Comparison of ENCODE assay signal across 8 mouse cellular contexts in the genomic region with DNA sequence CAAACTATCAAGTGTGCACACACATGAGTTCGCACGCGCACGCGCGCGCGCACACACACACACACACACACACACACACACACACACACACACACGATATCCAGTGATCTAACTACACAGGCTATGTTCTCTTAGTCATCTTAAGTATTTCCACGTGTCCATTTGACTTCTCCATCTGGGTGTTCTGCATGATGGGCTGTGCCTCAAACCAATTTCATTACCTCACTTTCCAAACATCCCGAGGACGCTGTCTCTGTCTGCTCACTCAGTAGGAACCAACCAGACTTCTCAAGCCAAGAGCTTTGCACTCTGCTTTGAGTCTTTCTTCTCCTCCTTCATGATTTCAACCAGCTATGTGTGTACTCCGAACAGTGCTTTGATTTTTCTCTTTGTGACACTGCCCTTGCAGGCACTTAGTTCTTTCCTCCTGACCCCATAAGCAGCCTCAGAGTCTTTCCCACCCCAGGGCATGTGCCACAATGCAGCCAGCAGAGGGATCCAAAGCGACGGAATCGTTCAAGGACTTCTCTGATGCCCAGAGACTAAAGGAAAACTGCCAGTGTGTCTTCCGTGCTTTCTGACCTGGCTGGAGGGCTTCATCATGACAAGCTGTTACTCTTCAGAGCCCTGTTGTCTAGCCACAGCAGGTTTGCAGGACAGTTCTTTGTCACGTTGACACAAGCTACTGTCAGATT.
A peak's percentile ranks its signal among the peaks of the same experiment; 100 is the strongest.
DNase-seq lines count a peak whose midpoint lies in the region; ATAC-seq and TF ChIP-seq lines count a peak whose summit lies in the region.

No protein-coding gene starts in this region.

- 55% methylated on average over 18 of the region's 18 CpGs for WGBS in heart, embryonic 16.5 days
- WGBS in olfactory bulb, adult 2 months: 70% methylated on average over 18 of the region's 18 CpGs

- peaks cover 26% of the 10 kb centered on the region for H3K4me1 ChIP-seq in heart, embryonic 16.5 days (ENCODE audit: control insufficient read depth, insufficient read depth, low read length)
- H3K4me1 ChIP-seq in olfactory bulb, adult 2 months (ENCODE audit: control insufficient read depth, insufficient read depth, low read length): peaks cover 3% of the 10 kb centered on the region; the same call in 1 of the 2 replicates

- H3K27ac ChIP-seq in heart, embryonic 16.5 days (ENCODE audit: low read length): peak overlapping the region; percentile 67
- no peak overlapping the region for H3K27ac ChIP-seq in olfactory bulb, adult 2 months (ENCODE audit: insufficient read depth, low read depth, low read length)

- ATAC-seq in heart, embryonic 16.5 days (replicated peaks; ENCODE audit: extremely low read depth, insufficient read depth, low FRiP score): peak; percentile 50; the same call in 1 of the 2 replicates

- H3K36me3 ChIP-seq in heart, embryonic 16.5 days (ENCODE audit: control insufficient read depth, insufficient read depth): no peaks in the 10 kb centered on the region

- H3K9me3 ChIP-seq in heart, embryonic 16.5 days (replicated peaks; ENCODE audit: control insufficient read depth, low read length): no peaks in the 10 kb centered on the region

- H3K4me2 ChIP-seq in heart, embryonic 16.5 days (ENCODE audit: low read depth, low read length): no peak overlapping the region

- TF ChIP-seq CTCF in olfactory bulb, adult 2 months (IDR thresholded peaks at IDR 0.05; ENCODE audit: insufficient read depth, low read depth, low read length): peak; percentile 75

- TF ChIP-seq POLR2A in olfactory bulb, adult 2 months (IDR thresholded peaks at IDR 0.05; ENCODE audit: insufficient read depth, low read depth, low read length): no peak

- no peaks in the 10 kb centered on the region for H3K27me3 ChIP-seq in heart, embryonic 16.5 days (ENCODE audit: control insufficient read depth, insufficient read depth, low read length)

- 0 out of 2 replicates have a peak overlapping the region, but pooled peaks have one; percentile 51 for H3K9ac ChIP-seq in heart, embryonic 16.5 days (ENCODE audit: low read length)

- peak; percentile 41 for DNase-seq in gastrocnemius, adult 18-20 months (ENCODE audit: low spot score)
- DNase-seq in gastrocnemius, adult 8-10 months (ENCODE audit: low spot score in 2 of 2): no peak
- DNase-seq in adrenal gland, adult 8-10 months: peak; percentile 39
- peak; percentile 71 for DNase-seq in embryo, embryonic 9.5 days (ENCODE audit: extremely low spot score)
- DNase-seq in kidney, postnatal 4 days: peak; percentile 70 to 78
- DNase-seq in spleen, adult 12 weeks (ENCODE audit: low spot score): no peak

- no peak overlapping the region for H3K4me3 ChIP-seq in heart, embryonic 16.5 days (ENCODE audit: low read length)
- H3K4me3 ChIP-seq in olfactory bulb, adult 2 months (ENCODE audit: insufficient read depth, low read depth, low read length): no peak overlapping the region

Comparison
In these comparisons a context has a peak if more than half of its experiments do, and no peak if none do; other contexts are left out.
1. DNase-seq: peak in gastrocnemius, adult 18-20 months (single experiment), adrenal gland, adult 8-10 months (single experiment), embryo, embryonic 9.5 days (single experiment) and kidney, postnatal 4 days (2 of 2); none in gastrocnemius, adult 8-10 months (0 of 2) and spleen, adult 12 weeks (single experiment).